Mouse (Mus musculus) Patski (cell line): ENCODE data around the gene Tmem132a. TPM values are rescaled to one million over a fixed set of nuclear protein-coding genes. Genes with fewer than 3 reads are reported as not detected.

Source experiments
- ATAC-seq: fragments of 100-300 bp; one replicate; pipeline ENCODE4 v1.8.0; 2021
- CTCF ChIA-PET: fragments of 350-600 bp; sonication (Branson Sonifier 250); formaldehyde crosslinking; loops from one replicate; lab custom pipeline; 2022; ENCODE audit warnings: inconsistent platforms; lab: Charles Lee
- POLR2A ChIA-PET: fragments of 350-600 bp; sonication (Branson Sonifier 250); formaldehyde crosslinking; loops from one replicate; lab custom pipeline; 2022; ENCODE audit warnings: antibody characterized with exemption, inconsistent platforms; lab: Charles Lee
- DNase-seq: peaks from one replicate; pipeline ENCODE4 v3.0.0-alpha.2; 2011; ENCODE audit warnings: low read depth, low spot score
- H3K27me3 ChIP-seq: fragments of 371-371 bp; one replicate; pipeline ENCODE4 v1.5.1; 2021
- CTCF ChIP-seq: fragments of 100-300 bp; IDR thresholded peaks from one replicate; pipeline ENCODE4 v1.5.1; 2021
- in situ Hi-C: fragments of 300-500 bp; cut with MboI; formaldehyde crosslinking; loops from 3 replicates; pipeline ENCODE4 v1.11.1; 2018; ENCODE audit warnings: low pct_unique_long_range_greater_than_20kb, mixed read lengths
- polyA plus RNA-seq: library from polyadenylated mRNA; unstranded; gene quantifications from one replicate; pipeline ENCODE4 v1.2.3, GENCODE M21; 2021

Gene Tmem132a
- polyA plus RNA-seq, 1 experiment from 2014 or later = 114 TPM

GRCm38 (mm10) chr19:10818217-10818946 lies 51.4 kb downstream of the Tmem132a start:
- POLR2A ChIA-PET = interaction anchor here (0.6 kb wide), 1 partner anchor 233 kb away, joined by 3 read pairs; no protein-coding TSS in a partner anchor
- in situ Hi-C loops = no loop called here
- no peak for TF ChIP-seq CTCF
- CTCF ChIA-PET = interaction anchor here (1.3 to 2.4 kb wide), 3 partner anchors 12 to 24 kb away, joined by 3 to 6 read pairs (median 5); no protein-coding TSS in a partner anchor
- no peak for DNase-seq
- ATAC-seq = no peak
- H3K27me3 ChIP-seq = no peaks in the 10 kb centered on the region

GRCm38 (mm10) chr19:10816462-10816861 lies 53.3 kb downstream of the Tmem132a start:
- ATAC-seq (no peak), DNase-seq (no peak)
- CTCF ChIA-PET = interaction anchor here (0.9 kb wide), 1 partner anchor 98 kb away, joined by 3 read pairs; no protein-coding TSS in a partner anchor
- in situ Hi-C loops = no loop called here
- no peak for TF ChIP-seq CTCF
- no peaks in the 10 kb centered on the region for H3K27me3 ChIP-seq
- POLR2A ChIA-PET = interaction anchor here (0.6 kb wide), 1 partner anchor 291 kb away, joined by 3 read pairs; no protein-coding TSS in a partner anchor

DNA sequence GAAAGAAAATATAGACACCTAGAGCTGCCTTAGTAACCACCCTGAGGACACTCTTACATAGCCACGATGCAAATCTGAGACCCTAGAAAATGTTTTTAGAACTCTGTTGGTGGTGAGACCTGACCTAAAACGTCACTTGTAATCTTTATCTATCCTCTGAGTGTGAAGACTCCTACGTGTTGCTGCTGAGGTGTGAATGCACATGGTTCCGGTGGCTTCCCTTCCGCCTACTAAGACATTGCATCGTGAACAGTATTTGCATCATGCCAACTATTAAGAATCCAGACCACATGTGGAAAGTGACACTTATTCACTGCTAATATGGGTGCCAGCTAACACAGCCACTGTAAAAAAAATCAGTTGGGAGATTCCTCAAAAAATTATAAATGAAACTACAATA lies 53.9 kb downstream of the Tmem132a start:
- ChIA-PET CTCF (interaction anchor here (1.3 kb wide), 1 partner anchor 8 kb away, joined by 4 read pairs; no protein-coding TSS in a partner anchor), POLR2A (interaction anchor here (0.6 kb wide), 1 partner anchor 290 kb away, joined by 3 read pairs; no protein-coding TSS in a partner anchor)
- in situ Hi-C loops = no loop called here
- no peak for DNase-seq
- no peak for ATAC-seq
- TF ChIP-seq CTCF = no peak
- no peaks in the 10 kb centered on the region for H3K27me3 ChIP-seq

- no peak for DNase-seq
- ATAC-seq = no peak
- CTCF ChIA-PET = interaction anchor here (1.6 kb wide), 1 partner anchor 18 kb away, joined by 3 read pairs; no protein-coding TSS in a partner anchor
- TF ChIP-seq CTCF = no peak
- H3K27me3 ChIP-seq = no peaks in the 10 kb centered on the region
- POLR2A ChIA-PET = no interaction called here
- in situ Hi-C loops = no loop called here
These were observed 55.8 kb downstream of the Tmem132a start for GRCm38 (mm10) chr19:10813905-10814304.

DNA sequence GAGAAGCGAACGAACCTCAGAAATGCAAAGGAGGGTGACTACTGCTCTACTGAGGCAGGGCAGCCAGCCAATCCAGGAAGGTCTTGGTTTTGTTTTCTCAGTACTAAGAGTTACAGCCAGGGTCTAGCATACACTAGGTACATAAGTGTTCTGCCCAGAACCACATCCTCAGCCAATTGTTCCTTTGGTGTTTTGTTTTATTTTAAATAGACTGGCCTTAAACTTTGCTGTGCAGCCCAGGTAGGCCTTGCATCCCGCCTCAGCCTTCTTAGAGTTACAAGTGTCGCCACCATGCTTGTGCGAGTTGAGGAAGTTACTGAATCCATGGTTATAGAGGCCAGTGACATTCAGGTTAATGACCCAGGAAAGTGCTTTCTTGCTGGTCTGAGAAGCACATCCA lies 56.7 kb downstream of the Tmem132a start:
- no peaks in the 10 kb centered on the region for H3K27me3 ChIP-seq
- ChIA-PET POLR2A (no interaction called here), CTCF (interaction anchor here (0.9 to 1.6 kb wide), 2 partner anchors 17 to 39 kb away, joined by 3 read pairs; no protein-coding TSS in a partner anchor)
- no peak for DNase-seq
- in situ Hi-C loops = no loop called here
- TF ChIP-seq CTCF = no peak
- no peak for ATAC-seq

DNA sequence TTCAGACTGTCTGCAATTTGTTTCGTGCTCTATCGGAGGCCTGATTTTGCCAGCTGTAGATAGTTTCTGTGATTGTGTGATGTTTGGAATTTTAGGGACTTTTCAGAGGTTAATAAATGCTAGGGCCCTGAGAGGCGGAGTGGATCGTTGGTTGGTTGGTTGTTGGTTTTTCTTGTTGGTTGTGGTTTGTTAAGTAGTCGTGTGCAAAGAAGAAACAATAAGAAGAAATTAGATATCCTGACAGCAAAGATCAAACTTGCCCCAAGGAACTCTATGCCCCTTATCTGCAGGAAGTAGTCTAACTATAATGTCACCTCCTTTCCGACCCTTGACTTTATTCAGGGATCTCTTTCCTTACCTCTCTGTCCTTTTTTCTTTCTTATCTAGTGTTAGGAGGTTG lies 58.3 kb downstream of the Tmem132a start:
- ChIA-PET CTCF (no interaction called here), POLR2A (no interaction called here)
- no peak for TF ChIP-seq CTCF
- in situ Hi-C loops = no loop called here
- DNase-seq (no peak), ATAC-seq (no peak)
- H3K27me3 ChIP-seq = no peaks in the 10 kb centered on the region

DNA sequence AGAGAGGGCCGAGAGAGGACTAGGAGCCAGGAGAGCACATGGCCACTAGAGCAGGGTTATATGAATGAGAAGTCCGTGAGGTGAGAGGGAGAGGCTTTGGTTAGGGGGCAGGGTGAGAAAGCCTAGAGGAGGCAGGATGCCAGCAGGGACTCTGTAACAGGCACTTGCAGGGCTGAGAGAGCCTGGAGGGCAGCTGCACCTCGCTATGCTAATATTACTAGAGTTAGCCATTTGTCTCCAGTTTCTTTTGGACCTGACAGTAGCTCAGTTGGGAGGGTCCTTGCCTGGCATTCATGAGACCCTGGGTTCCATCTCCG lies 59.6 kb downstream of the Tmem132a start:
- no peak for TF ChIP-seq CTCF
- no peaks in the 10 kb centered on the region for H3K27me3 ChIP-seq
- in situ Hi-C loops = no loop called here
- ATAC-seq (no peak), DNase-seq (no peak)
- CTCF ChIA-PET = interaction anchor here (1.2 kb wide), 1 partner anchor 13 kb away, joined by 4 read pairs; no protein-coding TSS in a partner anchor
- POLR2A ChIA-PET = no interaction called here

DNA sequence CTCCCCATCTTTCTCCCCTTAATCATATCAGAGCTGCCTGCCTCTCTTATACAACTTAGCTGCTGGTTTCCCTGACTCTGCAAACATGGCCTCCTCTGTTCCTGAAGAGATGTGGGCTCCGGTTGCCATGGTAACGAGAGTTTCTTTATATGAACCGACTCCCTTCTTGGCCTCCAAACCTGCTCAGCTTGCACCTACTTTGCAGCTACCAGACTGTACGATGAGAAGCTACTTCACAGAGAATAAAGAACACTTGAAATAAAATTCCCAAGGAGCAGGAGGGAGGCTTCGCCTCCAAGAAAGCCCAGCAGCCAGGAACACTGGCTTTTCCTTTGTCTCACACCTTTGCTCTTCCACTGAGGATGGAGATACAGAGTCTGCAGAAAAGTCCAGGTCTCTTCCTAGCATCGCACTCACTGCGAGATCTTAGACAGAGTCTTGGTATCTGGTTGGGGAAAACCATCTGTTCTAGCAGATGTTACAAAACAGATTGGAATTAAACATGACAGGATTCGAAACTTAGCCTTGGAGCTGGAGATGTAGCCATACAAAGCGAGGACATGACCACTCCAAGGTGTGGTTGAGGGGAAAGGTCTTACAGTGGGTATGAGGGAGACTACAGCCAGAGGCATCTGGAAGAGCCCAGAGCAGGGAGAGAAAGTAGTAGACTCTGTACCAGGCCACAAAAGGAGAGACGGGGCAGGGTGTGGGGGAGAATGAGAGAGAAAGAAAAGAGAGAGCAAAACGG lies 60.1 kb downstream of the Tmem132a start:
- ATAC-seq (no peak), DNase-seq (no peak)
- no peaks in the 10 kb centered on the region for H3K27me3 ChIP-seq
- ChIA-PET CTCF (interaction anchor here (1.2 kb wide), 1 partner anchor 13 kb away, joined by 4 read pairs; no protein-coding TSS in a partner anchor), POLR2A (interaction anchor here (1.1 kb wide), 1 partner anchor 22 kb away, joined by 3 read pairs; no protein-coding TSS in a partner anchor)
- no peak for TF ChIP-seq CTCF
- in situ Hi-C loops = no loop called here

- no peak for TF ChIP-seq CTCF
- in situ Hi-C loops = no loop called here
- no peaks in the 10 kb centered on the region for H3K27me3 ChIP-seq
- ATAC-seq (no peak), DNase-seq (no peak)
- ChIA-PET CTCF (no interaction called here), POLR2A (interaction anchor here (0.6 to 1.1 kb wide), 2 partner anchors 21 to 40 kb away, joined by 3 read pairs; no protein-coding TSS in a partner anchor)
These were observed 61.1 kb downstream of the Tmem132a start for GRCm38 (mm10) chr19:10808524-10809233.

Other genes with a start within 250 kb of the Tmem132a start
- gene Vwce, start 235.7 kb downstream of the Tmem132a start, polyA plus RNA-seq = 0.06 TPM
- gene Pga5, start 191.9 kb downstream of the Tmem132a start, polyA plus RNA-seq = 0.06 TPM
- 52.9 TPM for gene Vps37c, start 181.2 kb downstream of the Tmem132a start, polyA plus RNA-seq
- gene Cd5, start 130.9 kb downstream of the Tmem132a start, polyA plus RNA-seq = not detected
- 0.08 TPM for gene Cd6, start 39.9 kb downstream of the Tmem132a start, polyA plus RNA-seq
- 0.26 TPM for gene Slc15a3, start 30.2 kb downstream of the Tmem132a start, polyA plus RNA-seq
- 81.0 TPM for gene Tmem109, start 12.1 kb upstream of the Tmem132a start, polyA plus RNA-seq
- gene Prpf19, start 25.3 kb upstream of the Tmem132a start, polyA plus RNA-seq = 251 TPM
- 0.17 TPM for gene Zp1, start 50.7 kb upstream of the Tmem132a start, polyA plus RNA-seq
- gene Ptgdr2, start 67.2 kb upstream of the Tmem132a start, polyA plus RNA-seq = 0.21 TPM
- gene Ccdc86, start 79.3 kb upstream of the Tmem132a start, polyA plus RNA-seq = 21.1 TPM
- not detected for gene Ms4a10, start 104.7 kb upstream of the Tmem132a start, polyA plus RNA-seq
- not detected for gene Ms4a15, start 123.3 kb upstream of the Tmem132a start, polyA plus RNA-seq
- not detected for gene Ms4a18, start 148.1 kb upstream of the Tmem132a start, polyA plus RNA-seq
- gene Ms4a8a, start 211.2 kb upstream of the Tmem132a start, polyA plus RNA-seq = not detected